Mouse (Mus musculus) cortical plate, adult 2 months (tissue): ENCODE results near the gene Wnt10a.

Source experiments
- CTCF ChIP-seq: fragments of 200-500 bp; IDR thresholded peaks from 2 replicates; pipeline ENCODE4 v1.5.1; 2011; ENCODE audit warnings: mild to moderate bottlenecking, control low read depth, low read length; ENCODE audit not compliant: insufficient read depth; ENCODE audit errors: extremely low read depth
- POLR2A ChIP-seq: fragments of 200-500 bp; IDR thresholded peaks from 2 replicates; pipeline ENCODE4 v1.6.1; 2011; ENCODE audit warnings: mild to moderate bottlenecking, low read length, control low read depth; ENCODE audit not compliant: insufficient read depth; ENCODE audit errors: extremely low read depth

DNA sequence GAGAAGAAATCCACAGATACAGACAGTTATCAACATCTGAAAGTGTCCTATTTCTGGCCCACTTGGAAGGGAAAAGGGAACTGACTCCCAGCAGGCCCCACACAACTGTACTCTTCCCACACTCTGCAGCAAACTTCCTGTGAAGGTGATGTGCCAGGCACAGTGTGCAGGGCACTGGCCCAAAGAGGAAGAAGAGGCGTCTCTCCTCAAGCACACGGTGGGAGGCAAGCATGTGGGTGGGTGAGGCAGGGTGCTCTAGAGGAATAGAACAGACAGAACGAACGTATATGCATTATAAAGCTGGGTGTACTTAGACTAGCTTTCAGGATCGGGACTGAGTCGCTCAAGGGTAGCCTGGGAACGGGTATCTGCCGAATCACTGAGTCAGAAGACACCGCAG lies 38.7 kb downstream of the Wnt10a start:
- peak; percentile 38; the same call in 1 of the 2 replicates for TF ChIP-seq POLR2A
- TF ChIP-seq CTCF: no peak
